Mouse (Mus musculus) liver, adult (tissue): Measurements from ENCODE around the gene Me1.

Source experiments
- GATA4 ChIP-seq: IDR thresholded peaks from 2 replicates; pipeline ENCODE4 v1.6.1; 2014; ENCODE audit warnings: mild to moderate bottlenecking, low read length; ENCODE audit not compliant: insufficient replicate concordance

Me1 gene

DNA sequence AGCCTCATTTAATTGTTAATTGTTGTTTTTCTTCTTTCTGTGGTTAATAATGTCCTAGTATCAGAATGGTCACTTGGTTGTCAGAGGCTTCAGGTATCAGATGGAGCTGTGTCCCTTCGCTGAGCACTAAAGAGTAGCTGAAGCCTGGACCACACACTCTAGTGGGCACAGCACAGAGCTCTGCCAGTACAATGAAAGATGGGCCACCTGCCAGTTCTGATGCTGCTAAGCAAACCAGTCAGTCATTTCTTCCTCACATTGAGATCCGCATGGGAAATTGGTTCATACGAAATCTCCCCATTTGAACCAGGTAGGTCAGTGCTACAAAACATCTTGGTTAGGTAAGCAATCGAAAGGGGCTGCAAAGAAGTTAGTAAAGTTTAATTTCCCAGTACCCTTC, 141.1 kb downstream of the Me1 start:
- TF ChIP-seq GATA4, result no peak

DNA sequence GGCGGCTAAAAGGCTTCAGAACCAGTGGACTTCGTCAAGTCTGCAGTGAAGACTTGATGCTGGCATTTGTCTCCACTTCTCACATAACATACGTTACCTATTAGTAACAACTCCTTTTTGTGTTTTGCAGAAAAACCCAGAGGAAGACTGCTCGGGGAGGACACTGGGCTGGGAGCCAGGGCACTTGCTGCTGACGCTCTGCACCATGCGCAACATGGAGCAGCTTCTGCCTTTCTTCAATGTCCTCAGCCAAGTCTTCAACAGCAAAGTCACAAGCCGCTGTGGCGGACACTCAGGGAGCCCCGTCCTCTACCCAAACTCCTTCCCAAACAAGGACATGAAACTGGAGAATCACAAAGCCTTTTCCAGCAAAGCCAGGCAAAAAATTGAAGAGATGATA, 141.9 kb downstream of the Me1 start:
- no peak for TF ChIP-seq GATA4

DNA sequence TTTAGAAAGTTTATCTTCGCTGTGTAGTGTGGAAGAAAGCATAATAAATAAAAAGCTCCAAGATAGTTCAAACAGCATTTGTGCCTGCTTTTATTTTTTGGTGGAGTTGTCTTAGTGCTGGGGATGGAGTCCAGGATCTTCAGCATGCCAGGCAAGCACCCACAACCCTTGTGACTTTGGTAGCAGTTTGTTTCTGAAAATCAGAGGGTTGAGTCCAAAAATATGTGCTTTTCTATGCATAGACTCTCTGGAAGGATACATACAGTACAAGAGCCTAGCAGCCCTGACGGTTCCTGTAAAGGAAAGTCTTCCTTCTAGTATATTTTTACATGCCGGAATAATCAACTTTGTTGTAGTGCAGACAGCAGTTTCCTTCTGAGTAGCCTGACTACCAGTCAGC, 145.0 kb downstream of the Me1 start:
- no peak for TF ChIP-seq GATA4

DNA sequence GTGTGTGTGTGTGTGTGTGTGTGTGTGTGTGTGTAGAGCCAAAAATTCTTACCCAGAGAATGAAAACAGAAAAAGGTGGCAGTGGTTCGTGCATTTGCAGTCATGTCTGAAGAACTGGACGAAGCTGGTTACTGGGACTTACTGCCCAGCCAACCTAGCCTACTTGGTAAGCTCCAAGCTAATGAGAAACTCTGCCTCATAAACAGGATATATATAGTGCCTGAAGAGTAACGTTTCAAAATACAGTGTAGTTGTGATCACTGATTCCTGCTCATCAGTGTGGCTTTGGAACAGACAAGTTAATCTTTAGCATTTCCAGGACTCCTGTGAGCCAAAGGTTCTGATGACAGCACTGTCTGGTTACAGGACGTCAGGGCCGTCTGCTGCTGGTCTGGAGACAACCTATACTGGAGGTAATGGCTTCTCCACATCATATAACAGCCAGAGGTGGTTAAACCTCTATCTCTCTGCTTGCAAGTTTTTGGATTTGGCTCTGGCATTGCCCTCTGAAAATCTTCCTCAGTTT, 146.1 kb downstream of the Me1 start:
- TF ChIP-seq GATA4, result no peak

DNA sequence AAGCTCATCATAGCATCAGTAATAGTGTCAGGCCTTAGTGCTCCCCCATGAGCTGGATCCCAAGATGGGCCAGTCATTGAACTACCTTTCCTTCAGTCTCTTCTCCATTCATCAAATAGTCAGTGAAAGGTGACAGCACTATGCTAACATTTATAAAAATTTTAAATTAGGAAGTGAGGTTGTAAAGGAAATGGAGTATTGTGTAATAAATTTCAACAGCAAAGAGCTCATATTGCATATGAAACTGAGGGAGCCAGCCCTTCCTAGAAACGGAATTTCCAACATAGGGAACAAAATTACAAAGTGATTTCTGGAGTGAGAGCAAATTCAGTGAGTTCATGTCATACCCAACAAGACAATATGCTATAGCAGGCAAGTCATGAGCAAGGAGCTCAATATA, 151.2 kb downstream of the Me1 start:
- no peak for TF ChIP-seq GATA4

DNA sequence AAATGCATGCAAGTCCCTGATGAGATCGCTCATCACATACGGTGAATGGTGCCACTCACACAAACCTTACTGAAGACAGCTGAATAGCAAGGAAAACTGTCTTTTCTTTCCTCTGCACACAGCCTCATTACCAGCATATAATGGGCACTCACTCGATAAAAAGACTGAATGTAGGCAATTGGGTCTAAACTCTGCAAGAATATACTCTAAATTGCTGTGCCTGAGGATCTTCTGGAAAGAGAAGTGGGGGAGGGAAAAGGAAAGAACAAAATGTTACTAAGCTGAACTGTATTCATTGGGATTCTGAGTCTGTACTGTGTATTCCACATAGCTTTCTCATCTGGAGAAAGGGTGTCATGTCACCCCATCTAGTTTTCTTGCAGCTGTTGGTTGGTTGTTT, 152.3 kb downstream of the Me1 start:
- no peak for TF ChIP-seq GATA4

DNA sequence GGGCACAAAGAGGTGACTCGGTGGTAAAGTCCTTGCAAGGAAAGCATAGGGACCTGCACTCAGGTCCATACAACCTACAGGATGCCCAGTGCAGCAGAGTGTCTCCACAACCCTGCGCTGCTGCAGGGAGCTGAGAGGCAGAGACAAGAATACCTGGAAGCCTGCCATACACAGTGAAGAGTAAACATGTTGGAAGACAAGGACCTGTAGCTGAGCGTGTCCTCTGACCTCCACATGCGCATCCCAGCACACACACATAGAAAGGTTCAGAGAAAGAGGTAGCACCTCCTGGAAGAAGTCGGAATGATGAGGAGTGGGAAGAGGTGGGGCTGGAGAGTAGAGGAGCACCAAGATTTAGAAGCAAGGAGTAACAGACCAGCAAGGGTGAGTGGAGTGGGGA, 161.7 kb downstream of the Me1 start:
- no peak for TF ChIP-seq GATA4
